Mouse (Mus musculus) frontal cortex, postnatal 14 days (tissue): ENCODE results near the gene Mylk.

ENCODE experiments used
- DNase-seq, 2 experiments: peaks; one replicate each; pipeline ENCODE4 v3.0.0; 2022; ENCODE audit warnings: low spot score in 2 of 2

Mylk gene

DNA sequence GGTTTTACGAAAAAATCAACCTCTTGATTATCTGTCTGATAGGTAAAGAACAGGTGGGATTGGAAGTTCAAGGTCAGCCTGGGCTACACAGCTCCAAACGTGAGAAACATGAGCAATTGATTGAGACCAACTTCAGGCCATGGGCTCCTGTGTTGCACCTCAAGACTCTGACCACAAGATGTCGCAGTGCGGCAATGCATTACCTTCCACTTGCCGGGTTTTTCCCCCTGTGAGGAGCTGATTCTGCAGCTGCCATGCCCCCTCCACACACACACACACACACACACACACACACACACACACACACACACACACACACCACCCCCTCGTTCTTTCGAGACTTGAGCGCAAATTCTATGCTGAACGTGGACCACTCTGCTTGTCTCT lies 157.3 kb downstream of the Mylk start:
- DNase-seq: peak; percentile 59 to 76

DNA sequence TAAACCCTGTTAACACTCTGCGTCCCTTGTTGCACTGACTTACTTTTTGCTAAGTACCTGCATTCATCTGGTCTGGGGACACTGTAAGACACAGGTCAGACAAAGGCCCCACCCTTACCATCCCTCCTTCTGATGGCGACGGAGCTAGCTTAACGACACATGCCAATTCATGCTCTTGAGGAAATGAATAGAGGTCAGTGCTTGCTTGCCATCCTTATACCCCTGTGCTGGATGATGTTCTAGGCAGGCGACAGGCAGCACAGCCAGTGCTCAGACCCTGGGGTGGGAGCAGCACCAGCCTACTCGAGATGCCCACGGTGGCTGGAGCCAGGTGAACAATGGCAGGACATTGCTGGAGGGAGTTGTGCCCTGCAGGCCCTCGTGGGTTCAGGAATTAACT lies 157.8 kb downstream of the Mylk start:
- no peak for DNase-seq

DNA sequence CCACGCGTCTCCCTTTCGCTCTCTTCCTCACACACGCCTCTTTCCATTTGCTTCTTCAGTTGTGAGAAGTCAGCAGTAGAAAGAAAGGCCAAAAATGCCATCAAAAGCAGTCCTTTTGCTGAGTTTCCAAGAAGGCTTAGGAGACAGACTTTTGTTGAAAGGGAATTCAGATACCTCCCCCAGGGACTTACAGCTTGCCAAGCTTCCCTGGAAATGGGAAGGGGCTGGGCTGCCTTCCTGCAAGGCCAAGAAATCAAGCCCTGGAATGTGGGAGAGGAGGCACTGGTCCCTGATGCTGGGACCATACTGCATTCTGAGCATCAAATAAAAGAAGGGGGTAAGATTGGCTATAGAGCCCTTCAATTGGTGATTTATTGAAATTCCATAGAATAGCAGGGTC lies 159.9 kb downstream of the Mylk start:
- no peak for DNase-seq

DNA sequence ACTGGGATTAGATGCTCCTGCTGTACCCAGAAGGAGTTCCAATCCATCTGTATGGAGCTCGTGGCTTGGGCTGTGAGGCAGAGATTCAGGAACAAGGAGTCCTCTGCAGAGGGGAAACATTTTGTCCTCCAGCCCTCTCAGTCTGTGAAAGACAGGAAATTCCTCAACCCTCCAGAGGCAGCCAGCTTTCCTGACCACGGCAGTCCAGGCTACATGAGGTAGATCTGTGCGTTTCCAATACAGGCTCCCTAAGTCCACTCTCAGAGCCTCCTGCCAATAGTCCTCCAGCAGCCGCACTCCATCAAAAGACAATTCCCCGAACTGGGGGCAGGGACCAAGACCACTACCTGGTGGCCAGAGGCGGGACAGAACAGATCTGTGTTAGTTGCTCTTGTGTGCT lies 164.4 kb downstream of the Mylk start:
- no peak for DNase-seq

DNA sequence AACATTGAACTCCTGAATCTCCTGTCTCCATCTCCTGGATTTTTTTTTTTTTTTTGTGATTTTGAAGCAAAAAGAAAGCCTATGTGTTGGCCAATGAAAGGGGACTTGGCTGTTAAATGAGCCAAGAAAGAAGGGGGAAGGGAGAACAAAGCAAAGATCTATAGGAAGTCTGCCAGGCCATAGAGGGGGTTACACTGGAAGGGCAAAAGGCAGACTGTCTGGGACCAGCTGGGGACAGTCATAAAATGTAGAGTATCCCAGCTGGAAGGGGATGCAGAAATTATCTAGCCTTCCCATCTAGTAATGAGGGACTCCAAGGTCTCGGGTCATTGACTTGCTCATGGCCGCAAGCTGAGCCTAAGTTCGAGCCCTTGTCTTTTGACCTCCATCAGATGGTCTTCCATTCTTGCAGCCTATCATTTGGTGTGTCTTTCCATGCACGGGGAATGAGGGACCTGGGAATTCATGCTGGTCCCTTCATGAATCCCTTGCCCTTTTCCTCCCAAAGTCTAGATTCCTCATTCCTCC lies 172.4 kb downstream of the Mylk start:
- no peak for DNase-seq

DNA sequence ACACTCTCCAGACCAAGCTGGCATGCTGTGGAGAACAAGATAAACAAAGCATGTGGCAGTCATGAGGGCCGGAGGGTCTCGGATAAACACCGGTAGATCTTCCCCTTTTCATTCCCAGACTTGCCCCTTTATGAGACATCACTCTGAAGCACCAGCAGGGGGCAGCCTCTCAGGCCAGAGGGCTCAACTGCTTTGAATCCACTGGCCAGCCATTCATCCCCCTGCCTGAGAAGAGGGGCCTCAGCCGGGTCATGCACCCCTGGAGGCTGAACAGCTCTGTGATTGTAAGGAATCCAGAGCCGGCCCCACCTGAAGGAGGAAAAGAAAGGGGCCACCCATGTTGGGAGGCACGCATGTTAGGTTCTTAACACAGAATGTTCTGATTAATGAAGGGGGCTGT lies 175.2 kb downstream of the Mylk start:
- no peak for DNase-seq

DNA sequence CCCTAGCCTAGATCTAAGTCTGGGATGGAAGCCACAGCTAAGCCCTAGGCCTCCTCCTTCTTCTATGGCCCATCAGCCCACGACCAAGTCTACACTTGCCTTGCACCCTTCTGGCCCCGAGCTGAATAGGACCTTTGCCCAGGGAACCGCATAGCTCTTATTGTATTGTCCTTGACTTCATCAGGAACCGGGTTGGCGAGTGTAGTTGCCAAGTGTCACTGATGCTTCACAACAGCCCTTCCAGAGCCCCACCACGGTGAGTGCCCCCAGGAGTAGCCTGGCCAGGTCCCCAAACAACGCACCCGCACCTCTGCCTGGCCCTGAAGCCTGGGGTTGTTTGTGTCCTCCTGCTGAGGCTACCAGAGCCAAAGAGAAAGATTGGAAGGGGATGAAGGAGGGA lies 175.9 kb downstream of the Mylk start:
- DNase-seq: no peak

DNA sequence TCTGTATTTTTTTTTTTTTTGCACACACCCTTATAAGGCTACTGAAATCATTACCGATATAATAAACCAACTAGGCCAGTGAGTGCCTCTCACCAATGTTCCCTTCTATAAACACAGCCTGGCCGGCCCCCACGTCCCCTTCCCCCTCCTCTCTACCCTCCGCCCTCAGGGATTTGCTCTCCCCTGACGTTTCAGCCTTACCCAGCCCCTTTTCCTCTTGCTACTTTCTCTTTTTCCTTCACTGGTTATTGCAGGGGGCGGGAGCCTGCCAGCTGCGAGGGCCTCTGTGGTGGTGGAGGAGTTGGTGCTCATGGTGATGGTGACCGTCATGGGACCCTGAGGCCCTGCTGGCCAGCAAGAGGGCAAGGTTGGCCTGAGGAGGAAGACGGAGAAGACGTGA lies 176.3 kb downstream of the Mylk start:
- DNase-seq: no peak

DNA sequence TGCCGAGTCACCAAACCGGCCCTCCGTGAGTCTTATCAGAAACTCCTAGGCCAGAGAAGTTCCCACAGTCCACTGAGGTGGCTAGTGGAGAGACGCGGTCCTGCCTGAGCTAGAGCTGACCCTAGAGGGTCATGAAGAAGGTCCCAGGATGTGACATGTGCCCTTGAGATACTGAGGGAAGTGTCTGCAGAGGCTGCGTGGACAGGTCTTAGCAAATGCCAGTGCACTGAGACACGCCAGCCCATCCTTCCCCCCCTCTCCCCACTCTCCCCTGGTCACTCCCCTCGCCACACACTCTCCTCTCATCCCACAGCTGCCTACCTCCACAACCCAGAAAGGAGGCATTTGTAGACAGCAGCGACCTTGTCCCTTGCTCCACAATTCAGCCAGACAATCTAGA lies 178.6 kb downstream of the Mylk start:
- no peak for DNase-seq

DNA sequence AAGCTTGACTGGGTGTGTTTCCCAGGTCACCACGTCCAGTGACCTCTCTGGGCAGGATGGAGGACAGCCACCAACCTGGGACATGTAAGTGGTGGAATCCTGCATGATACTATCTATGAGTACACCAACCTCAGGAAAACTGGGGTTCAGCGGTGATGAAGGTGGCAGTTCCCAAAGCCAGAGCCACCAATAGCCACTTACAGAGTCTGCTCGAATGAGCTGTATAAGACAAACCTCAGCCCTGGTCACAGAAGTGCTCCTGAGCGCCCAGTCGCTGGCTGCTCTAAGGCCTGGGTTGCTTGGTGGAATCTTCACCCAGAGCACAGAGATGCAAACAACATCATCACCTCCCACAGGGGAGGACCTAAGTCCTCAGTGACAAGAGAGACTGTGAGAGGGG lies 179.3 kb downstream of the Mylk start:
- no peak for DNase-seq

DNA sequence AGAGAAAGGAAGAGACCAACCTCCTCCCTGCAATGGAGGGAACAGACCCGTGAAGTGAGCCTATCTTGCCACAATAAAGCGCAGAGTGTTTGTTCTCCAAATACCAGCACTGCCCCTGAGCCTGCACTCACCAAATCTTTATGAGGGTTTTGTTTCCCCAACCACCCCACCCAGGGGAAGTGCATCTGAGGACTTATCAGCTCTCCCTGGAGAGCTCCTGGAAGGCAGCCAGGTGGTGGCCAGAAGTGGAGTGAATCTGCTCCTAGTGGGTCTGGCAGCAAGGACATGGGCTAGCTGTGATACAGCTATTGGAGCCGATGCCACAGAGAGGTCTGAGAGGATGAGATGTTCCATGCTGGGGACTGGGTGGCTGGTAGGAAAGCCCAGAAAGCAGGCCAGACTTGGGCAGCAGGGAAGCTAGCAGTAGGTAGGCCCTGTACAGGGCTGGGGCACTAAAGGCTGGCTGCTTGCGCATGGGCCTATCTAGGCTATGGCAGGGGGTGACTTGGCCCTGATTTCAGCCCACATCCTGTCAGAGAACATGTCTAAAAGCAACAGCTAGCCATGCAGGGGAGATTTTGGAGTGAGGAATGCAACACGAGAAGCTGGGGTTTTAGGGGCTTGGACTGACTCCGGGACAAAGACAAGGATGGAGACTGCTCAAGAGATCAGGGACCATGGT lies 180.1 kb downstream of the Mylk start:
- no peak for DNase-seq

DNA sequence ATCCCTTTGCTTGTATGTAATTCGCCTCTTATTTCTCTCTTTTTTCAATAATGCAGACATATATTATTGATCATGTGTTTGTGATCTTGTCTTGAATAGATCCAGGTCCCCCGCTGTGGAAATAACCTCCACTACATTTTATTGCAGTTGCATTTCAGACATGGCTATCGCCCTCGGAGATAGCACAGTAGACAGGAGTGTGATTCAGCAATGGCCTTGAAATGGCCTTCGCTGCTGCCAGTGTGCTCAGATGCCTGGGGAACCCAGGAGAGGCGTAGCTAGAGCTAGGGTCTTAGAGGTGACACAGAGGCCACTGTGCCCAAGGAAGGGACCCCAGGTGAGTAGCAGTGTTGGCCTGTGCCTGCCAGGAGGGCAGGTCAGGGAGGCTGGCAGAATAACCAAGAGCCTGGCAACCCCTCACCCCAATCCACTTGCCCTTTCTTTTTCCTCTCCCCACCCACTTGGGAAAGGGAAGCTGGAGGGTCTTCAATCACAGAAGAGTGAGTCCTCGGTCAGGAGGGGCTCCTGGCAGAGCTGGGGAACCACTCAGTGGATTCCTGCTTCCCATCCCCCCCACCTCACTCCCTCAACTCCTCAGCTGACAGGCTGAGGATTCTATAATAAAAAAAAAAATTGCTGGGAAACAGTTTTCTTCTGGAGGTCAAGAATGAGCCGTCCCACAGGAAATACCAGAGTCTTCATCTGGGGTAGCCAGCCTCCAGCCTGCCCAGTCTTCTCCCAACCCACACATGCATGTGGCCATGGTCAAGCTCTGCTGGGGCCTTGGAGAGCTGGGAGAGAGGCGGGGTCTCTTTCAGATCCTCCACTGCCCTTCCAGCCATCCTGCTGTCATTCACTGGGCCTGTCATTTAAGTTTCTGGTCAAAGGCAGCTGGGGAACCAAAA lies 181.8 kb downstream of the Mylk start:
- DNase-seq: no peak

DNA sequence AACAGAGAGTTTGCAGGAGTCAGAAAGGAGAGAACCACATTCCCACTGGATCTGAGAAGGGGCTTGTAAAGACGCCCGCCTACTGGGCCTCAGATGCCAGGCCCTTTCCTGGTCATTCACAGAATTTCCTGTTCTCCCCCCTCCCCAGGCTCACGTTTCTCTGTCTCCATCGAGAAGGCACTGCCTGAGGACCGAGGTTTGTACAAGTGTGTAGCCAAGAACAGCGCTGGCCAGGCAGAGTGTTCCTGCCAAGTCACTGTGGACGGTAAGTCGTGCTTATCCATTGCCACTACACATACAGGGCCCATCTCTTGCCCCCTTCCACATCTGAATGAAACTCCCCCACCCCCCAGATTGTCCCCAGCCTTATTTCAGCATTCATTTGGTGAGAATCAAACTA lies 184.7 kb downstream of the Mylk start:
- DNase-seq: no peak

DNA sequence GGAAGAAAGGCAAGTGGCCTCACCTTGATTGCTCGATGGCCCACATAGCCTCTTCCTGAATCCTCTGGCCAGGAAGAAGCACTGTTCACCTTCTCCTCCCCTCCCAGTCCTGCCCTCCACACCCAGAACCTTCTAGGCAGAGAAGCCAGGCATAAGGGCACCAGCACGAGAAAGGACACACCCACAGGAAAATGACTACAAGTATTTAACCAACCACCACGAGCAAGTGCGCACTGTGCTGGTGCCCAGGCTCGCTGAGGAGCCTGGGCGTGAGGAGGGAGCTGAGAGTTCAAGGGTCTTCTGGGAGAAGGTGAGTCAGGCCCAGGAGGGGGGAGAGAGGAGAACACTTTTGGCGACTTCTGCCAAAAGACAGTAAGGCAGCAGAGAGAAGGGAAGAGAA lies 185.1 kb downstream of the Mylk start:
- DNase-seq: no peak

DNA sequence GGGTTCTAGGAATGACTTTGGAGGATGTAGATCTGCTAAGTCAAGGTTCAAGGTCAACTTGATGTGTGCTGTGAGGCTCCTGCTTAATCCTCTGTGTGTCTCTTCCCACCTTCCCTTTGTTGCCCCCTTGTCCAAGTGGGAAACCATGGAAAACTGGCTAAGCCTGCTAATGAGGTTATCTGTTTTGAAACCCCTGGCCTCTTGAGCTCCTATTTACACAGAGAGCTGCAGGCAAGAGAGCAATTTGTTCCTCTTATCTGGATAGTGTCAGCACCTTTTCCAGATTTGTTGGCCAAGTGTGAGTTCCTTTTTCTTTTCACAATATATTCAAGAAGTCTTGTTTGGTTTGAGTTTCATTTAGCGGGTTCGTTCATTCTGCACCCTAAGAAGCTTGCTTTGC lies 186.3 kb downstream of the Mylk start:
- DNase-seq: no peak

DNA sequence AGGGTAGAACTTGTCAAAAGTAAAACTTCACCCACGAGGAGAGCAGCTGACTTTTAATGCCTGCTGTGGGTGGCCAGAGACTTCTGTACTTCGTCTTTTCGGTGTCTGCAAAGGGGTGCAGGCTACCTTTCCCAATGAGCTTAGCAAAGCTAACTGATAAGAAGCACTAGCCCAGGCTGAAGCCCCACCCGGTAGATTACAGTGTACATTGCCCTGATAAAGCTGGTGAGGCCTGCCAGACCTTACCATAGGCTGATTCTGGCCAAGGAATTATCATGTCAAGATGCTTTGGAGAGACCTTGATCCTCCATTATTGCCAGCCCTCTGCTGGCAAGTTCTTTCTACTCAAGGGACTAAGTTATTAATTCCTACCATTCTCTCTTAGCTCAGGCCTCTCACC lies 188.2 kb downstream of the Mylk start:
- no peak for DNase-seq

DNA sequence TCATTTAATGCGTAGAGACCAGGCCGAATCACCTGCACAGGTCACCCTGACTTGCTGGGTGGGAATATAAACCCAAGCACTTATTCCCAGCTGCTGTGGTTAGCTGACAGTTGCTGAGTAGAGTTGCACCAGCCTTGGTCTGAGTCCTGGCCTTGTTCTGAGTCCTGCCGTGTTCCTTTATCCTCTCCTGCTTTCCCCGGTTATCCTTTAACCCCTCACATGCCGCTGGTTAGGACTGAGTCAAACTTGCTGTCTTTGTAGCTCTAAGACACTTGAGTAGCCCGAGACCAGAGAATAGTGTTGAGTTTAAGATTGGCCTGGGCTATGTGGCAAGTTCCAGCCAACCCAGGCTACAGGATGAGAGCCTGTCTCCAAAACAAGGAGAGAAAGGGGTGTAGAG lies 189.5 kb downstream of the Mylk start:
- no peak for DNase-seq

DNA sequence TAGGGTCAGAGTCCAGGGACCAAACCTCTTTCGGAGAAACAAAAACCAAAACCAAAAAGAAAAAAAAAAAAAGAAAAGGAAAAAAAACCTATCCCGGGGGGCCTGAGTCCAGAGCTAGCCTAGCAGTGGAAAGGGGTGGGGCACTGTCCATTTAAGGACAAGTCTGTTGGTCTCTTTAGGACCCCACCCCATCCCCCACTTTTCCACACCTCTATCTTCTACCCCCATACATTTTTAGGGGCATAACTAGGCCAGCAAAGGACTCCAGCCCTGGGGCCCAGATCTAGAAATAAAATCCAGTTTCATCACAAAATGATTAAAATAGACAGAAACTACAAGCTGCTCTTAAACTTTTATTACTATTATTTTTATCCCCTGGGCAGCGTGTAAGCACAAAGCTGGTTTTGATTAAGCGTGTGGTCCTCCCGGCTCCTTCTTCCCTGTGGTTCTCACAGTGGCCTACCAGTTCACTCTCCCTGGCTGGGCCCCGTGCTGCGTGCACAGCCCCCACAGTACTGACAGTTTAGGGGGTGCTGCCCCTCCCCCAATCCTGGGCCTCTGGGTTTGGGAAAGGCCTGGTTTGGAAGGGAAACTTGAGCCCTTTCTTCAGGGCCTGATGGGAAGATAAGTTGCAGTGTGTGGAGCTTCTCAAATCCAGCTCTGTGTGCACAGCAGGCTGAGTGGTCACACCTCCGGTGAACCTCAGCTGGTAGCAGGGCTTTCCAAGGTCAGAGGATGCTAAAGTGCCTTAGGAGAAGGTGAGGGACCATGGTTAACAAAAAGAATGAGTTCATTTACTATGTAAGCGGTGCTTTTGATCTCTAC lies 190.7 kb downstream of the Mylk start:
- no peak for DNase-seq

DNA sequence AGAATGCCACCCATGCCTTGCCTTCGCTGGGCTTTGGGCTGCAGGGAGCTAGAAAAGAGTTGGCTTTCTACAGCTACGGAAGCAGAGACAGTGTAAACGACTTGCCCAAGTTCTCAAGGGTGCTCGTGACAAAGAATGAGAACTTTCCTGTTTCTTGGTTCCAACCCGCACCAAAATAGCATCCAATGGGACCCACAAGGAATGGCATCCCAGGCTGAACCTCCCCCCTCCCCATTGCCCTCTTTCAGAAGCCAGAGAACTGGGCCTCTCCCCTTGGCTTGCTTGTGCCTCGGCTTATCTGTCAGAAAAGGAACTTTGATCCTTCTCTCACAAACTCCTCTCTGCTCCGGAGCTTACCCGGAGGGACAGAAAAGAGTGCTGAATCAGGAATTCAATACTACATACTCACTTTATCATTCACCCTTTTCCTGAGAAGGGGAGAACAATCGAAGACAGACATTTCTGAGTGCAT lies 191.4 kb downstream of the Mylk start:
- DNase-seq: no peak

DNA sequence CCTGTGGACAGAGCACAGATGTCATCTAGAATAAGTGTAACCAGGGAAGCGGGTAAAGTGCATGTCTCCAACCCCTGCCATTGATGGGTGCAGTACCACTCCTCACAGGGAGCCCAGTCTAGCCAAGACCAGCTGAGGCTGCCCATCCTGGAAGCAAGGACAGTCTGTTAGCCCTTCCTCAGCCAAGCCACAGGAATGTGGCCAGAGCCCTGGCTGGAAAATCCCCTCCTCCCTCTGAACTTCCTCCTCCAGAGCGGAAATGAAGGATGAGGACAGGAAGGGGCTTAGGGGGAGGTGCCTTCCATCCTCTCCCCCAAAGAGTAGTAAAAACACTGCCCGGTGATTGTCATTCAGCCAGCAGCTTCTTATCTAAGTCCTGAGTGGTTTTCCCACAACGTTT lies 192.6 kb downstream of the Mylk start:
- DNase-seq: no peak

DNA sequence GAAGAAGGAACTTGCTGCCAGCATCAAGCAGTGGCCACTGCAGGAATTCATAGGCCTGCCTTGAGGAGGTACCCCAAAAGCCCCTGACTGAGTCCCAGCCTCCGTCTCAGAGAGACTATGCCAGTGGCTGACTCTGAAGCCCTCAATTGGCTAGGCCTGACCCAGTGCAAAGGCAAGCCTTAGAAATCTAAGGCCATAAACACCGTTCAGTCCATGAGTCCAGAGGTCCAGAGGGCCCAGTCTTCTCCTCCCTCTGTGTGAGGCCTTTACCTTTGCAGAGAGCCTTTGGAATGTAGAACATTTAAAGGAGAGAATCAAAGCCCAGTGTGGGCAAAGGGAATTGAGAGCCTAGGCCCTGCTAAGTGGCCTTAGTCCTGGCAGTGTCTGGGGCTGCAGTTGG lies 193.2 kb downstream of the Mylk start:
- DNase-seq: no peak

DNA sequence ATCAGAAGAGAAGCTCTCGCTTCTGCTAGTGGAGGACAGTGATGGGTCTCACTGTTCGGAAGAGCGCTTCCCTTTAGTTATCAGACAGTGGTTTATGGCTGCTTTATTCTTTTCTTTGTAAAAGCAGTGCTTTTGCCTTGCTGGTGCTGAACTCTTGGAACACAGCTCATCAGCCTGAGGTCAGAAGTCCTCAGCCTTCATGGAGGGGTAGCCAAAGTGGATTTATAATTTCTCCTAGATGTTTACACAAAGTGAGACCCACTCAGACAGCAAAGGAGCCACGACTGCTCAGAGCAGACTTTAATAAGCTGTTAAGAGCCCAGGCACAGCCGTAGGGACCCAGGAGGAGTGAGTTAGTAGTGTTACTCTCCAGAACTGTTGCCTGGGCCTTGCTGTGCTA lies 194.9 kb downstream of the Mylk start:
- DNase-seq: no peak
